ENCODE assay signal across 7 mouse cellular contexts in genomic region chr17:33394182-33395034, GRCm38 (mm10). TPM values are rescaled to one million over a fixed set of nuclear protein-coding genes. Genes with fewer than 3 reads are reported as not detected.
DNase-seq lines count a peak whose midpoint lies in the region; ATAC-seq lines count a peak whose summit lies in the region.

Gene Zfp101, minus strand, starts transcription at chr17:33394641.

- H3K4me1 ChIP-seq in embryonic facial prominence, embryonic 11.5 days (ENCODE audit: control insufficient read depth, insufficient read depth, low read length) = no peaks in the 10 kb centered on the region
- H3K4me1 ChIP-seq in limb, embryonic 10.5 days = peaks cover 8% of the 10 kb centered on the region; the same call in 1 of the 2 replicates
- peaks cover 14% of the 10 kb centered on the region for H3K4me1 ChIP-seq in midbrain, embryonic 13.5 days (replicated peaks)

- ATAC-seq in embryonic facial prominence, embryonic 11.5 days (replicated peaks; ENCODE audit: insufficient number of reproducible peaks, low FRiP score, low TSS enrichment, low read depth) = peak; percentile 94
- ATAC-seq in granulocyte monocyte progenitor cell, adult 5-6 weeks (replicated peaks; ENCODE audit: poor library complexity, severe bottlenecking) = peak; percentile 100
- ATAC-seq in midbrain, embryonic 13.5 days = peak; percentile 99

- WGBS in embryonic facial prominence, embryonic 11.5 days = under 1% methylated on average over 44 of the region's 44 CpGs
- WGBS in limb, embryonic 10.5 days = under 1% methylated on average over 44 of the region's 44 CpGs
- under 1% methylated on average over 44 of the region's 44 CpGs for WGBS in midbrain, embryonic 13.5 days

- H3K27ac ChIP-seq in embryonic facial prominence, embryonic 11.5 days (replicated peaks; ENCODE audit: low read depth, low read length) = peak within 1 kb of the TSS; percentile 56; the same call in 1 of the 2 replicates
- H3K27ac ChIP-seq in limb, embryonic 10.5 days = peak within 1 kb of the TSS; percentile 89
- H3K27ac ChIP-seq in midbrain, embryonic 13.5 days = peak within 1 kb of the TSS; percentile 71

- H3K4me2 ChIP-seq in embryonic facial prominence, embryonic 11.5 days (ENCODE audit: low read depth, low read length) = peak within 1 kb of the TSS; percentile 51
- H3K4me2 ChIP-seq in midbrain, embryonic 13.5 days (replicated peaks) = peak within 1 kb of the TSS; percentile 75

- H3K9ac ChIP-seq in embryonic facial prominence, embryonic 11.5 days (replicated peaks; ENCODE audit: low read length) = peak within 1 kb of the TSS; percentile 76
- H3K9ac ChIP-seq in midbrain, embryonic 13.5 days (replicated peaks) = peak within 1 kb of the TSS; percentile 80

- H3K36me3 ChIP-seq in embryonic facial prominence, embryonic 11.5 days (replicated peaks; ENCODE audit: control insufficient read depth, insufficient read depth, low read depth, low read length) = no peaks in the 10 kb centered on the region
- peaks cover 22% of the 10 kb centered on the region for H3K36me3 ChIP-seq in limb, embryonic 10.5 days
- peaks cover 4% of the 10 kb centered on the region; the same call in 1 of the 2 replicates for H3K36me3 ChIP-seq in midbrain, embryonic 13.5 days

- no peaks in the 10 kb centered on the region for H3K27me3 ChIP-seq in embryonic facial prominence, embryonic 11.5 days (ENCODE audit: control insufficient read depth, insufficient read depth, low read length)
- no peaks in the 10 kb centered on the region for H3K27me3 ChIP-seq in limb, embryonic 10.5 days (ENCODE audit: low read depth, poor library complexity, severe bottlenecking)
- H3K27me3 ChIP-seq in midbrain, embryonic 13.5 days = no peaks in the 10 kb centered on the region

- H3K9me3 ChIP-seq in embryonic facial prominence, embryonic 11.5 days (replicated peaks; ENCODE audit: control insufficient read depth, low read length) = no peaks in the 10 kb centered on the region
- H3K9me3 ChIP-seq in limb, embryonic 10.5 days (replicated peaks) = no peaks in the 10 kb centered on the region
- no peaks in the 10 kb centered on the region for H3K9me3 ChIP-seq in midbrain, embryonic 13.5 days

- peak; percentile 92 for DNase-seq in adrenal gland, postnatal 14 days
- DNase-seq in embryonic facial prominence, embryonic 11.5 days (ENCODE audit: low spot score) = peak; percentile 97
- peak; percentile 94 for DNase-seq in kidney, adult 11 months
- DNase-seq in limb, embryonic 10.5 days (ENCODE audit: low spot score) = peak; percentile 86
- DNase-seq in spleen, adult 12 weeks (ENCODE audit: low spot score) = peak; percentile 76

- H3K4me3 ChIP-seq in embryonic facial prominence, embryonic 11.5 days (ENCODE audit: low read depth, low read length) = peak within 1 kb of the TSS; percentile 86
- peak within 1 kb of the TSS; percentile 95 for H3K4me3 ChIP-seq in limb, embryonic 10.5 days
- H3K4me3 ChIP-seq in midbrain, embryonic 13.5 days (replicated peaks) = peak within 1 kb of the TSS; percentile 91

RNA-seq across cellular contexts. Expression of gene Zfp101, which starts in this region (rescaled TPM):
- 7.9 and 8.6 TPM in 2 replicates for total RNA-seq in adrenal gland, postnatal 14 days (2021)
- polyA plus RNA-seq in embryonic facial prominence, embryonic 11.5 days (2014; fragmentation: Nextera tagmentation; extraction: Ambion mirVana) = 26.0 and 30.6 TPM in 2 replicates
- total RNA-seq in granulocyte monocyte progenitor cell, adult 5-6 weeks (2014; fragmentation: Nextera tagmentation) = 19.7 and 22.6 TPM in 2 replicates
- 14.2 and 24.1 TPM in 2 replicates for total RNA-seq in granulocyte monocyte progenitor cell, adult 5-6 weeks (2017)
- 19.7 and 25.5 TPM in 2 replicates for polyA plus RNA-seq in limb, embryonic 10.5 days (2016; fragmentation: Nextera tagmentation; extraction: Ambion mirVana)
- 19.5 and 20.5 TPM in 2 replicates for polyA plus RNA-seq in midbrain, embryonic 13.5 days (2015; fragmentation: Nextera tagmentation; extraction: Ambion mirVana)

Comparison
In these comparisons a context has a peak if more than half of its experiments do, and no peak if none do; other contexts are left out.
1. Peak in every context shown above with its lines: DNase-seq, ATAC-seq, H3K4me3 ChIP-seq and H3K27ac ChIP-seq.